Mouse (Mus musculus) spleen, adult 2 months (tissue): Measurements from ENCODE around the gene Grk3.

Experiments used
- CTCF ChIP-seq: fragments of 200-500 bp; IDR thresholded peaks from 2 replicates; pipeline ENCODE4 v1.5.1; 2011; ENCODE audit warnings: mild to moderate bottlenecking, inconsistent platforms; ENCODE audit not compliant: insufficient read depth, insufficient read length, insufficient replicate concordance; ENCODE audit errors: extremely low read depth
- POLR2A ChIP-seq: fragments of 200-500 bp; IDR thresholded peaks from 2 replicates; pipeline ENCODE4 v1.6.1; 2011; ENCODE audit warnings: low read depth, low read length, inconsistent platforms

DNA sequence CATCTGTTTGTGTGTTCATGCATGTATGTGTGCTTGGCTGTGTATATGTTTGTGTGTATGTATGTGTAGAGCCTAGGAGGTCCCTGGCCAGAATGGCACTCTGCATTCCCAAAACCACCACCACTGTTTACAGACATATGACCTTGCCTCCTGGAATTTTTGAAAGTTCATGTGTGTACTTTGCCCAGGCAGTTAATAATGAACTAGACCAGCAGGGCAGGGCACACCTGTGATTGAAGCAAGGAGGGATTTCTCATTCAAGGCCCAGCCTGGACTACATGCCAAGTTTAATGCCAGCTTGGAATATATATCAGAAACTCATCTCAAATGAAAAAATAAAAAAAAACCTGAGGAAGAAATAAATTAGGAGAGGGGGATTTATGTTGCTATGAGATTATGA, 93.7 kb downstream of the Grk3 start:
- no peak for TF ChIP-seq POLR2A
- no peak for TF ChIP-seq CTCF
